Mouse (Mus musculus) hindbrain, embryonic 12.5 days (tissue): ENCODE data around the gene Asb14. TPM values are rescaled to one million over a fixed set of nuclear protein-coding genes. Genes with fewer than 3 reads are reported as not detected.
"Not testable (repeated sequence)": the region's sequence is repeated elsewhere in the genome, so short reads cannot be mapped to it uniquely, and the experiment has no call there.

Experiments used
- ATAC-seq: fragments of 200-750 bp; cut with Nextera tagmentation; 2 replicates; pipeline ENCODE4 v1.8.0; 2017; ENCODE audit warnings: moderate TSS enrichment; ENCODE audit not compliant: low FRiP score
- H3K27ac ChIP-seq: fragments of 300-500 bp; sonication (generic); 2 replicates; pipeline ENCODE4 v1.5.1; 2016; ENCODE audit warnings: mild to moderate bottlenecking
- H3K27me3 ChIP-seq: fragments of 300-500 bp; sonication (generic); 2 replicates; pipeline ENCODE4 v1.6.1; 2016; ENCODE audit warnings: mild to moderate bottlenecking
- H3K36me3 ChIP-seq: fragments of 300-500 bp; sonication (generic); 2 replicates; pipeline ENCODE4 v1.6.1; 2016; ENCODE audit warnings: mild to moderate bottlenecking
- H3K4me1 ChIP-seq: fragments of 300-500 bp; sonication (generic); 2 replicates; pipeline ENCODE4 v1.6.1; 2016
- H3K4me2 ChIP-seq: fragments of 300-500 bp; sonication (generic); replicated peaks from 2 replicates; pipeline ENCODE4 v1.6.1; 2016; ENCODE audit warnings: mild to moderate bottlenecking
- H3K4me3 ChIP-seq: fragments of 300-500 bp; sonication (generic); 2 replicates; pipeline ENCODE4 v1.5.1; 2016; ENCODE audit warnings: mild to moderate bottlenecking
- H3K9ac ChIP-seq: fragments of 300-500 bp; sonication (generic); 2 replicates; pipeline ENCODE4 v1.6.1; 2016; ENCODE audit warnings: mild to moderate bottlenecking, moderate library complexity
- H3K9me3 ChIP-seq: fragments of 300-500 bp; sonication (generic); replicated peaks from 2 replicates; pipeline ENCODE4 v1.6.1; 2016; ENCODE audit warnings: mild to moderate bottlenecking
- WGBS: fragments of 180-500 bp; shearing (Covaris S2); methylation state at CpG from one replicate; pipeline ENCODE4 v1.1.7; 2016; 5-methylcytosine and 5-hydroxymethylcytosine counted together
- polyA plus RNA-seq: library from polyadenylated mRNA; unstranded; fragments of >200 nt; fragmentation: Nextera tagmentation; extraction: Ambion mirVana; gene quantifications from 2 replicates; pipeline ENCODE4 v1.2.1, GENCODE M21; 2016

Gene Asb14
- polyA plus RNA-seq, 1 experiment from 2014 or later: not detected

DNA sequence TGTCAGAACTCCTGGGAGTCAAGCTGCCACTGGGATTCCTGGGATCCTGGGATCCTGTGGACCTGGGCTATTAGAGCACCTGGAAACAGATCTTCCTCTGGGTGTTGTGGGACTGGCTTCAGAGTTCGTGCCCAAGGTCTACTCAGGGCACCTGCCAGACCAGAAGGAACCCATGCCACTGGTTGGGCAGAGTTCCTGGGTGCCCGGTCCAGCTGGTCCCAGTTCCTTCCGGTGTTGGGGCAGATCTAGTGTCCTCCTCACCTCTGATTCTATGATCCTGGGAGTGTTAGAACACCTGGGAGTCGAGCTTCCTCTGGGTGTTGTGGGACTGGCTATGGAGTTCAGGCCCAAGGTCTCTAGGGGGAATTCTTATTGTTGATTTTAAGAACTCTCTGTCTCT lies 13.0 kb downstream of the Asb14 start:
- Histone ChIP-seq H3K9ac (no peak overlapping the region), H3K36me3 (no peaks in the 10 kb centered on the region), H3K4me2 (no peak overlapping the region), H3K4me1 (no peaks in the 10 kb centered on the region), H3K27me3 (no peaks in the 10 kb centered on the region), H3K27ac (no peak overlapping the region), H3K4me3 (no peak overlapping the region), H3K9me3 (no peaks in the 10 kb centered on the region)
- no peak for ATAC-seq
- 86% methylated on average over 4 of the region's 4 CpGs for WGBS

DNA sequence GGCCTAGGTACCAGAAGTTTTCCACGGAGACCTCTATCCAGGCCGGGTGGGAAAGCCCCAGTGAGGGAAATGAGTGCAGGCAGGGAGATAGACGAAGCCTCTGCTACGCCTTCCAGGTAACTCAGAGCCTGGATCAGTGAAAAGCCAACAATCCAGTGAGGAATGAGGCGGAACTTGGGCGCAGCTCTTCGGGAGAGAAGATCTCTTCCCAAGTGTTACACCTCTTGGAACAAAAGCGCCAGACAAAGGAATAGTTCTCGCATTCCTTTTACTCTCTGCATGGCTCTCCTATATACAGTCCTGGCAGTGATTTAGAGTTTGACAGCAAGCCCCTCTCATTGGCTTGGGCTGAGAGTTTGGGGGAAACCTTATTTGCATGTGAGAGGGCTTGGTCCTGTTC lies 16.1 kb downstream of the Asb14 start:
- H3K36me3 ChIP-seq, H3K27ac ChIP-seq, H3K4me3 ChIP-seq, H3K9me3 ChIP-seq, H3K4me1 ChIP-seq, H3K27me3 ChIP-seq, H3K9ac ChIP-seq, H3K4me2 ChIP-seq, ATAC-seq: not testable (repeated sequence)
- WGBS: 38% methylated on average over 9 of the region's 9 CpGs

DNA sequence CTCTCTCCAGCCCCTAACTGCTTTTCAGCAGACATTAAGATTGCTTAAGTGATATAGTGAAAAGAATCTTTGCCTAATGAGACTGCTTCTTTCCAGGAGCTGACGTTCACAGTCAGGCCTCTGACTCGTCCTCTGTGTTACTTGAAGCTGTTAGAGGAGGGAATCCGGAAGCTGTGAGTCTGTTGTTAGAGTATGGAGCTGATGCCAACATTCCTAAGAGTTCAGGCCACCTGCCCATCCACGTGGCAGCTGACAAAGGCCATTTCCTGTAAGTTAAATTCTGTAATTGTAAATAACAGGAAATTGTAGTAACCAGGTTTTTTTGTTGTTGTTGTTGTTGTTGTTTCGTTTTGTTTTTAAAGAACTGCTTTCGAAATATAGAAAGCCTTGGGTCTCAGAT lies 16.8 kb downstream of the Asb14 start:
- 76% methylated on average over 6 of the region's 6 CpGs for WGBS
- ATAC-seq: no peak
- Histone ChIP-seq H3K27ac (no peak overlapping the region), H3K4me3 (no peak overlapping the region), H3K9me3 (no peaks in the 10 kb centered on the region), H3K9ac (no peak overlapping the region), H3K36me3 (no peaks in the 10 kb centered on the region), H3K4me2 (no peak overlapping the region), H3K27me3 (no peaks in the 10 kb centered on the region), H3K4me1 (0 out of 2 replicates have a peak, but pooled peaks cover 3% of the 10 kb centered on the region)

DNA sequence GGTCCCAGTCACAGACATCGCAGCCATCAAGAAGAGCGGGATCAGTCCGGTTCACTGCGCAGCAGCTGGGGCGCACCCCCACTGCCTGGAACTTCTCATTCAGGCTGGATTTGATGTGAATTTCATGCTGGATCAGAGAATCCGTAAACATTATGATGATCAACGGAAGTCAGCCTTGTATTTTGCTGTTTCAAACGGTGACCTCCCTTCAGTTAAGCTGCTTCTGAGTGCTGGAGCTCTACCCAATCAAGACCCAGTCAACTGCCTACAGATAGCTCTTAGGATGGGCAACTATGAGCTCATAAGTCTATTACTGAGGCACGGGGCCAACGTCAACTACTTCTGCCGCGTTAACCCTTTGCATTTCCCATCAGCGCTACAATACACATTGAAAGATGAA lies 17.5 kb downstream of the Asb14 start:
- no peak overlapping the region for H3K9ac ChIP-seq
- no peaks in the 10 kb centered on the region for H3K27me3 ChIP-seq
- H3K4me2 ChIP-seq: no peak overlapping the region
- H3K4me1 ChIP-seq: 0 out of 2 replicates have a peak, but pooled peaks cover 3% of the 10 kb centered on the region
- H3K27ac ChIP-seq: no peak overlapping the region
- no peak for ATAC-seq
- H3K36me3 ChIP-seq: no peaks in the 10 kb centered on the region
- 93% methylated on average over 13 of the region's 13 CpGs for WGBS
- no peaks in the 10 kb centered on the region for H3K9me3 ChIP-seq
- no peak overlapping the region for H3K4me3 ChIP-seq

DNA sequence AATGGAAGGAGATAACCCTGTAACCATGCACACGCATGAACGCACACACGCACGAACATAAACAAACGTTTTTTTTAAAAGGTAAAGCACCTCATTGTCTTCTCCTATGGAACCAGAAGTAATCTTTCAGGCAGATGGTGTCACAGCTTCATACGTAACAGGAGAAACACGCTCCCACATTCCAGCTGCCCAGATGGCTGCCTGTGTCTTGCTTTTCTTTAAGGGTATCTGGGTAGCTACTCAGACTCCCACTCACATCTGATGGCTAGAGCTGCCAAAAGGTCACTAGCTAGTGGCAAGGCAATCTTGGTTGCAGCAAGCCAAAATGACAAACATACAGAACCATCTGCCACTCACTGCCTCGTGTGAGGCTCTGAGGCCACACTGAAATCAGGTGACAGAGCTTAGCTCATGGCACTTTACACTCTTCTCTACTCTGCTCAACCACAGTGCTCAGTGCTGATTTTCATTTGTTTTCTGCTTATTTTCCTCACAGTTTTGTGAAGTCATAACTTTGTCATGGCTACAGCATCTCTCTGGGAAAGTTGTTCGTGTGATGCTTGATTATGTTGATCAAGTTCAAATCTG lies 19.4 kb downstream of the Asb14 start:
- Histone ChIP-seq H3K4me3 (no peak overlapping the region), H3K9me3 (no peaks in the 10 kb centered on the region), H3K27ac (no peak overlapping the region), H3K4me1 (0 out of 2 replicates have a peak, but pooled peaks cover 3% of the 10 kb centered on the region), H3K27me3 (no peaks in the 10 kb centered on the region), H3K9ac (no peak overlapping the region), H3K4me2 (no peak overlapping the region), H3K36me3 (peaks cover 3% of the 10 kb centered on the region; the same call in 1 of the 2 replicates)
- ATAC-seq: no peak
- WGBS: 62% methylated on average over 9 of the region's 9 CpGs

DNA sequence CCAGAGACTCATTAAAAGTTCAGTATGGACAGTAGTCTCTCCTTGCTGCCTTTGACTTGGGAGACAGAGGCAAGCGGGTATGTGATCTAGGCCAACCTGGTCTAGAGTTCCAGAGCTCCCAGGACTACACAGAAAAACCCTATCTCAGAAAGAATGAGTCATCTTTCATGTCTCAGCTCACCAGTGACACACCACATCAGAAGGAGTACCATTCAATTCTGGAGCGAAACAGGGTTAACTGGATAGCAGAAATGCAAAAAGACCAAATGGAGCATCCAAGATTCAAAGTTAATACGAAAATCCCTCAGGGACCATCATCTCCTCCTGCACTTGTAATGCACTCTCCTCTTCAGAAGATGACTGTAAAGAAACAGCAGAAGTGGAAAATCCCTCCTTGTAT lies 25.0 kb downstream of the Asb14 start:
- WGBS: 91% methylated on average over 3 of the region's 3 CpGs
- Histone ChIP-seq H3K4me3 (no peak overlapping the region), H3K27me3 (no peaks in the 10 kb centered on the region), H3K9me3 (no peaks in the 10 kb centered on the region), H3K9ac (no peak overlapping the region), H3K27ac (no peak overlapping the region), H3K4me2 (no peak overlapping the region), H3K36me3 (peaks cover 33% of the 10 kb centered on the region), H3K4me1 (no peaks in the 10 kb centered on the region)
- ATAC-seq: no peak

DNA sequence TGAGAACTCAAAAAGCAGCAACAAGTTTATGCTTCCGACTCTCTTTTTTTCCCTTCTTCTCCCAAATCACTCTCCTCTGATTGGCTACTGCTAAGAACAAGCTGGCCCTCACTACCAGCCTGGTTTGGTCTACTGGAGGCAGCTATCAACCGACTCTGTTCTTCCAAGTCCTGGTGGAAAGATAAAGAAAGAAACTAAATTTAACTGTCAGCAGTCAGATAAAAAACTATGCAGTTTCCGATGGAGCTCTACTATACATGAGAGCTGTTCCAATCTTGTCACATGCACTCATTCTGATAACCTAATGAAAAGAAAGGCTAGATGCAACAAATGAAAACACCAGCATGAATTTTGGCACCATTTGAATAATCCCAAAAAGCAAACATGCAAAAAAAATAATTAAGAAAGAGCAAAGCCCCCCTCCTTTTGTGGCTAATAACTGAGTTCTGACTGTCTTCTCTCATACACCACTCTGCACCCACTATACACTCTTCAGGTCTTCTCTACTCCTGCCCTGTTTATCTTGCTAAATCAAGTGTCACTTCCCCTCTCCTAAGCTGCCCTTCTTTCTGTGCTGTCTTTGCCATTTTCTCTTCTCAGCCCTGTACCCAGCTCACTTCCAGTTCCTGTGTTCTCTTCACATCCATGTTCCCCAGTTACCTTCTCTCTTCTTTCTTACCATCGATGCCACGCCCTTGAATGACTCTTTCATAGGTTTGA lies 29.5 kb downstream of the Asb14 start:
- no peak overlapping the region for H3K4me2 ChIP-seq
- no peaks in the 10 kb centered on the region for H3K27me3 ChIP-seq
- no peak for ATAC-seq
- H3K4me1 ChIP-seq: no peaks in the 10 kb centered on the region
- H3K4me3 ChIP-seq: no peak overlapping the region
- no peak overlapping the region for H3K9ac ChIP-seq
- 93% methylated on average over 5 of the region's 5 CpGs for WGBS
- peaks cover 43% of the 10 kb centered on the region for H3K36me3 ChIP-seq
- H3K27ac ChIP-seq: no peak overlapping the region
- no peaks in the 10 kb centered on the region for H3K9me3 ChIP-seq

DNA sequence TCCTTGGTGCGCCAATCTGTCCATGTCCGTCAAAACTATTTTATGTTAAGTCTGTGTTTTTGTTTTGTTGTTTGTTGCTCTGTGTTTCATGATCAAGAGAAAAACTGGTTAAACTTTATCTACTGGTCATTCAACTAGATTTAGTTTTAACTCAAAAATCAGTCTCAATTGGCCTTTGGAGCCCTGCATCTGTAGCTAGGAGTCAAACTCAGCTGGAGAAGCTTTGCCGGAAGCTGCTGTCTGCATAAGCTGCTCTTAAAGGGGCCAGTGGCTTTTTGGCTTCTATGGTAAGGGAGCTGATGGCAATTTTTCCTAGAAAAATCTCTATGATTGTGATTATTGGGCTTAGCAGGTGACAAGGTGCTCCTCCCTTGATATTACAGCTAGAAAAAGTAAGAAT lies 40.5 kb downstream of the Asb14 start:
- Histone ChIP-seq H3K27ac (no peak overlapping the region), H3K4me2 (no peak overlapping the region), H3K27me3 (no peaks in the 10 kb centered on the region), H3K9ac (no peak overlapping the region), H3K9me3 (no peaks in the 10 kb centered on the region), H3K4me1 (no peaks in the 10 kb centered on the region), H3K4me3 (no peak overlapping the region), H3K36me3 (peaks cover 18% of the 10 kb centered on the region)
- ATAC-seq: no peak
- 82% methylated on average over 3 of the region's 3 CpGs for WGBS

DNA sequence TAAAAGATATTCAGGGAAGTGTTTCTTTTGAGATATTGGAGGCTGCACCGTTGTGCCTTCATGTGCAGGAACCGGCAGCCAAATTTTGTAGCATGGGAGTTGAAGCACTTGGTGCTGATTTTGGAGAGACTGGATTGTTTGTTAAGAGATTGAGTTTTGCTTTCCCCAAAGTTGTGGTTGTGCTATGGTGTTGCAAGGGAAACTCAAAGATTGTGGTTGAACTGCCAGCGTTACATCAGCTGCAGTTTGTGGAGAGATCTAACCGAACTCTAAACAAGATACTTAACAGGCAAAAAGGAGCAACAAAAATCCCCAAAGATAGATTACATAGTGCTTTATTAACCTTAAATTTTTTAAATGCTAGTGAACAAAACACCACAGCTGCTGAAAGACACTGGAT lies 41.2 kb downstream of the Asb14 start:
- WGBS: 96% methylated on average over 4 of the region's 4 CpGs
- no peak overlapping the region for H3K9ac ChIP-seq
- no peaks in the 10 kb centered on the region for H3K4me1 ChIP-seq
- H3K9me3 ChIP-seq: no peaks in the 10 kb centered on the region
- no peak for ATAC-seq
- H3K36me3 ChIP-seq: peaks cover 21% of the 10 kb centered on the region
- no peak overlapping the region for H3K27ac ChIP-seq
- no peak overlapping the region for H3K4me3 ChIP-seq
- no peak overlapping the region for H3K4me2 ChIP-seq
- no peaks in the 10 kb centered on the region for H3K27me3 ChIP-seq

DNA sequence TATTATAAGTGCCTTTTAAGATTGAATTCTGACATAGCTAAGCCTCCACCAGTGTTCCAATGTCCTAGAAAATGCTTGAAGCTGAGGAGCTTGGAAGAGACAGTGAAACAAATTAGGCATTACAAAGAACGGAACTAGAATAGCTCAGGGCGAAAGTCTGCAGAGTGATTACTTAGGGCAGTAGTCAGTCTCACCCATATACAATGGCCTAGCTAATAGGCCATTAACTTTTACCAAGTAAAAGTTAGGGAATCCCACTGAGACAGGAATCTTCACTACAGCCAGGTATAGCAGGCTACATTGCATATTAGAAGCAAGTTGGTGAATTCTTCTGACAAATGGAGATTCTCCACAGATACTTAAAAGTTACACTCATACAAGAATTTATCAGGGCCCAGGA lies 61.8 kb downstream of the Asb14 start:
- H3K27ac ChIP-seq, H3K9me3 ChIP-seq, H3K4me2 ChIP-seq, H3K4me1 ChIP-seq, ATAC-seq, H3K9ac ChIP-seq, H3K4me3 ChIP-seq, H3K27me3 ChIP-seq: not testable (repeated sequence)
- WGBS: 61% methylated on average over 2 of the region's 2 CpGs
- peaks cover 12% of the 10 kb centered on the region for H3K36me3 ChIP-seq

DNA sequence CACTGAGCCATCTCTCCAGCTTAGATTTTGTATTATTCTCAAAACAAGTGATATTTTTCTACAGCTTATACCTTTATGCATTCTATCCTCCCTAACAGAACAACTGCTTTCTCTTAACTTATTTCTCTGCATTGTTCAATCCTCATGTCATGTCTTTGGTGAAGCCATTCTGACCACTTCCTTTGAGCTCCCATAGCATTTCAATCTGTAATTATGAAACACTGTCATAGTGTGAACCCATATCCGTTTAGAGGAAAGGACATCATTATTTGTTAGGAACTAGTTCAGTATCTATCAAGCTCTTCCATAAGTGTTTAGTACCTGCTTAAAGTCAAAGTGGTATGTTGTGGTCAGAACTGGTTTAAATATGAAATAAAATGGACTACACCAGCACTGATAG lies 66.2 kb downstream of the Asb14 start:
- WGBS: 88% methylated on average over 1 of the region's 1 CpGs
- no peak for ATAC-seq
- H3K9ac ChIP-seq: no peak overlapping the region

More for the DNA sequence above, 66.2 kb downstream of the Asb14 start:
- no peak overlapping the region for H3K27ac ChIP-seq
- H3K4me1 ChIP-seq: no peaks in the 10 kb centered on the region
- H3K36me3 ChIP-seq: peaks cover 12% of the 10 kb centered on the region
- no peaks in the 10 kb centered on the region for H3K27me3 ChIP-seq
- H3K9me3 ChIP-seq: no peaks in the 10 kb centered on the region
- H3K4me3 ChIP-seq: no peak overlapping the region
- no peak overlapping the region for H3K4me2 ChIP-seq
